Mouse (Mus musculus) olfactory bulb, adult 2 months (tissue): ENCODE results near the gene Tas1r3. TPM values are rescaled to one million over a fixed set of nuclear protein-coding genes. Genes with fewer than 3 reads are reported as not detected.

Experiments used
- H3K27ac ChIP-seq: fragments of 200-500 bp; 2 replicates; pipeline ENCODE4 v1.5.1; 2012; ENCODE audit warnings: low read depth, low read length; ENCODE audit not compliant: insufficient read depth
- H3K4me1 ChIP-seq: fragments of 200-500 bp; 2 replicates; pipeline ENCODE4 v1.6.1; 2012; ENCODE audit warnings: low read length; ENCODE audit not compliant: control insufficient read depth, insufficient read depth
- H3K4me3 ChIP-seq: fragments of 200-500 bp; 2 replicates; pipeline ENCODE4 v1.5.1; 2012; ENCODE audit warnings: mild to moderate bottlenecking, low read depth, low read length, moderate library complexity; ENCODE audit not compliant: insufficient read depth
- CTCF ChIP-seq: fragments of 200-500 bp; IDR thresholded peaks from 2 replicates; pipeline ENCODE4 v1.5.1; 2012; ENCODE audit warnings: low read depth, mild to moderate bottlenecking, low read length, moderate library complexity; ENCODE audit not compliant: insufficient read depth
- POLR2A ChIP-seq: fragments of 200-500 bp; IDR thresholded peaks from 2 replicates; pipeline ENCODE4 v1.6.1; 2012; ENCODE audit warnings: mild to moderate bottlenecking, low read depth, low read length, moderate library complexity; ENCODE audit not compliant: insufficient read depth
- WGBS: fragments of 180-500 bp; shearing (Covaris S2); methylation state at CpG from one replicate; pipeline ENCODE4 v1.1.7; 2018; 5-methylcytosine and 5-hydroxymethylcytosine counted together
- polyA plus RNA-seq: library from polyadenylated mRNA; stranded (reverse); fragments of >200 nt; gene quantifications from 2 replicates; pipeline ENCODE4 v1.2.4, GENCODE M21; 2012; ENCODE audit warnings: low replicate concordance; ENCODE audit not compliant: missing spikeins, insufficient read depth, insufficient read length

Gene Tas1r3
- polyA plus RNA-seq, 1 experiment: not detected

GRCm38 (mm10) chr4:155840076-155841002 lies 22.8 kb downstream of the Tas1r3 start:
- 37% methylated on average over 8 of the region's 8 CpGs for WGBS
- Histone ChIP-seq H3K4me3 (peak overlapping the region; percentile 31), H3K4me1 (peaks cover 33% of the 10 kb centered on the region), H3K27ac (no peak overlapping the region)
- TF ChIP-seq CTCF (no peak), POLR2A (no peak)

DNA sequence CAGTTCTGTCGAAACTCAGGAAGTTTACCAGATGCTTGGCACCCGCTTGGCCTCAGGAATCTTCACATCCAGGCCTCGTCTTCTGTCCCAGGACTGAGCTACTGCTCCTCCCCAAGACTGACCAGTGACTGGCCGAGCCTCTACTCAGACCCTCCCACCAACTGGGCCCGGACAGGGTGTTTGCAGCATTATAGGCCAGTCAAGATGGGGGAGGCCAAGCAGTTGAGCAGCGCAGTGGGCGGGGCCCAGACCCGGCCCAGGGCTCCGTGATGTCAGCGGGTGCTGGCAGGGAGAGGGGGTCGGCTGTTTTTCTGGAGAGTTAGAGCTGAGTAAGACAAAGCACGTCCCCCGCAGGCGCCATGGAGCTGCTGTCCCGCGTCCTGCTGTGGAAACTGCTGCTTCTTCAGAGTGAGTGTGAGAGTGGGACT lies 23.7 kb downstream of the Tas1r3 start, which contains the start of gene Mxra8:
Gene Mxra8 (plus strand): TSS at position 198 of the 428 bp plus-strand sequence.
- TF ChIP-seq CTCF: no peak
- no peak for TF ChIP-seq POLR2A
- peak within 1 kb of the TSS; percentile 41; the same call in 1 of the 2 replicates for H3K27ac ChIP-seq
- peak within 1 kb of the TSS; percentile 7; the same call in 1 of the 2 replicates for H3K4me3 ChIP-seq
- 21% methylated on average over 16 of the region's 16 CpGs for WGBS
- peaks cover 33% of the 10 kb centered on the region for H3K4me1 ChIP-seq

DNA sequence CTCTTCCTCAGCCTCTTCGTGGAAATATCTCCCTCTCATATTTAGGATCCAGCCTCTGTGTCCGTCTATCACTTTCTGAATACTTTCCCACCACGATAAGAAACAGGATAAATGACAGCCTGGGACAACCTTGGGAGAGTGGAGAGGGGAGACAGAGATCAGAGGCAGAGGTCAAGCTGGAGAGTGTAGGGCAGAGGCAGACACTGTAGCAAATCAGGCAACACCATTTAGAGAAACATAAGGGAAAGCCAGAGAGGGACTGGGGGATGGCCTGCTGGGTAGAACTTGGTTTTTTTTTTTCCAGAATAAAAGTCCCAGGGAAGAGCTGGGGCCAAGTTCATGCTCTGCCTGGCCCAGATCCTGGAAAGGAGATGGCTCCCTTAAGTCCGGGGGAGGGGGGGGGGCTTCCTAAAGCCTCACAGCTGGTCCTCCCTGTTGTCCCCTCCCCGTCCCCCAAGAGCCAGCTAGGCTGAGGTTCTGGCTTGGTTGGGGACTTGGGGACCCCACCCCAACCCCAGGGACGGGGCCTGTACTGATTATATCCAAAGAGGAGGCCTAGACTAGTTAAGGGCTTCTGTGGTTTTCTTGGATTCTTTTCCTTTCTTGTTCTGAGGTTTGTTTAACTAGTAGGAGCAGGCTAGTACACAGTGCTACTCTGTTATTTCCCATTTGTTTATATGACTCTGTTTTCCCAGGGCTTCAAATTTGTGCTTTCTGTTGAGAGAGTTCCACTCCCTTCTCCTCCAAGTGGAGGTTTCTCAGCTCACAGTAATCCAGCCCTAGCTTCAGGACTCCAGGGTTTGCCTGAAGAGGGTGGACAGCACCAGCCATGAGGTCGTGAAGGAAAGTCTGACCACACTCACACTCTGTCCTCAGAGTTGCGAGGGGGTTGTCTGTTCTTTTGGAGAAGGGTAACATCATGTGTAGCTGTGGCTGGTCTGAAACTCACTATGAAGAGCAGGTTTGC lies 24.7 kb downstream of the Tas1r3 start:
- Histone ChIP-seq H3K4me3 (no peak overlapping the region), H3K4me1 (peaks cover 38% of the 10 kb centered on the region), H3K27ac (peak overlapping the region; percentile 41; the same call in 1 of the 2 replicates)
- 58% methylated on average over 8 of the region's 8 CpGs for WGBS
- no peak for TF ChIP-seq POLR2A
- TF ChIP-seq CTCF: no peak

DNA sequence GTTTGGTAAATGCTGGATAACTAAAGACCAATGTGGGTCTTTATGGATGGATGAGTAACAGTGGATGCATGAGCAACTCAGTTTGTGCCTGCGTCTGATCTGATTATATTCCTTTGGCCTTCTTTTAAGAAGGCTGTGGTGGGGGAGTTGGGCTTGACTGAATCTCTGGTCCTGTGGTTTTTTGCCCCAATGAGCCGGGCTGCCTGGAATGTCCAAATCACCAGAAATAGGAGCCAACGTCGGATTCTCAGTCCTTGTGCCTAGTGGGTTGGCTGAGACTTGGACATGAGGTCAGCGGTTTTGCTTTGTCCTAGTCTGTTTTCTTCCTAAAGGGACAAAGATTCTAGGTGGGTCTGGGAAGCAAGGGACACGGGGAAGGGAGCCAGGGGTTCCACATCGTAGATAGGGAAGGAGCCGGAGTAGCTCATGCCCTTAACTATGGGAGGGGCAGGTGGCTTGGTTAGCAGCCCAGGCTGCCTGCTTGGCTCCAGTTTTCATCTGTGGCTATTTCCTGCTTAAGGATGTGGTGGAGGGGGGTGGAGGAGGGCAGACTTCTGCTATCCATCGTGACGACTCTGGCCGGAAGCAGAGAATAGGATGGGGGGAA lies 25.7 kb downstream of the Tas1r3 start:
- H3K27ac ChIP-seq: no peak overlapping the region
- WGBS: 52% methylated on average over 11 of the region's 11 CpGs
- TF ChIP-seq POLR2A (no peak), CTCF (no peak)
- H3K4me3 ChIP-seq: no peak overlapping the region
- H3K4me1 ChIP-seq: peaks cover 44% of the 10 kb centered on the region

DNA sequence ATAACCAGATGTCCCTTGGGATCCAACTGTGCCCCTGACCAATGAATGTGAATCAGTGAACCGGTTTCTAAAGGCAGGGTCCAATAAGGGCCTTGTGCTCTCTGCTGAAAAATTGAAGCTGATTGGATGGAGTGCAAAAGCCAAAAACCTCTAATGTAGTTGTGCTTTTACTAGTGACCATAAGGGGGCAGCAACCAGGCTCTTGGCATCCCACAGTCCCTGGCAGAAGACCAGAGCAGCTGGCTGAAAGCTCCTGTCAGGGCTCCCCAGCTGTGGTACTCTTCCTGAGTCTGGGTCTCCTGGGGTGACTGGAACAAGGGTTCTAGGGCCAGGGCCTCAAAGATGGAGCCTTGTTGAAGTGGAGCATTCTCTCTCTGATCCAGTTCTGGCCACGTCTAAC lies 29.3 kb downstream of the Tas1r3 start:
- 17% methylated on average over 2 of the region's 2 CpGs for WGBS
- Histone ChIP-seq H3K4me1 (peaks cover 24% of the 10 kb centered on the region), H3K27ac (peak overlapping the region; percentile 29), H3K4me3 (no peak overlapping the region)
- TF ChIP-seq CTCF (0 out of 2 replicates have a peak, but pooled peaks have one; percentile 8), POLR2A (no peak)

GRCm38 (mm10) chr4:155833234-155833633 lies 29.9 kb downstream of the Tas1r3 start:
- TF ChIP-seq POLR2A: no peak
- H3K4me1 ChIP-seq: peaks cover 20% of the 10 kb centered on the region
- H3K4me3 ChIP-seq: no peak overlapping the region
- 78% methylated on average over 4 of the region's 4 CpGs for WGBS
- no peak overlapping the region for H3K27ac ChIP-seq

GRCm38 (mm10) chr4:155832321-155832720 lies 30.8 kb downstream of the Tas1r3 start:
- TF ChIP-seq CTCF: no peak
- no peak for TF ChIP-seq POLR2A
- H3K4me1 ChIP-seq: peaks cover 15% of the 10 kb centered on the region
- 49% methylated on average over 10 of the region's 10 CpGs for WGBS
- H3K27ac ChIP-seq: no peak overlapping the region
- H3K4me3 ChIP-seq: peak overlapping the region; percentile 70

DNA sequence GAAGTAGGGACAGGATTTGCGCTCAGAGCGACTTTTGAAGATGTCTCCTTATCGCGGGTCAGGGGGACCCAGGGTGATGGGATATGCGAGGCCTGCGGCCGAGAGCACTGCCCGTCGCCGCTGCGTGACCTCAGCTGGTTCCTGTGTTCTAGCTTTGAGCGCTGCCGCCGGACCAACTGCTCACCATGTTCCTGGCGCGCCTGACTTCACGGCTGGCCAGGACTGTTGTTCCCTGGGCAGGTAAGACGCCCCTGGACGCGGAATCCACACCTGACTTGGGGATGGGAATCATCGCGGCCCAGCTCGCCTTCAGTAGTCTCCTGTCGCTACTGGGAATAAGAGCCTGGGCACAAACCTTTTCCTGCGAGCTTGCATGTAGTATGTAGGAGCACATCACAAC lies 31.3 kb downstream of the Tas1r3 start:
- TF ChIP-seq CTCF (no peak), POLR2A (no peak)
- H3K27ac ChIP-seq: peak overlapping the region; percentile 65; the same call in 1 of the 2 replicates
- H3K4me3 ChIP-seq: peak overlapping the region; percentile 70
- peaks cover 15% of the 10 kb centered on the region for H3K4me1 ChIP-seq
- WGBS: 1% methylated on average over 25 of the region's 25 CpGs
